Mouse (Mus musculus) gastrocnemius, adult 2 months (tissue): ENCODE results near the gene Usp2. TPM values are rescaled to one million over a fixed set of nuclear protein-coding genes. Genes with fewer than 3 reads are reported as not detected.

ENCODE experiments used
- DNase-seq: peaks from one replicate; pipeline ENCODE4 v3.0.0; 2022
- H3K27ac ChIP-seq: fragments of 200-600 bp; 2 replicates; pipeline ENCODE4 v1.8.1; 2022; ENCODE audit warnings: mild to moderate bottlenecking
- H3K4me3 ChIP-seq: fragments of 200-600 bp; 2 replicates; pipeline ENCODE4 v1.8.1; 2022; ENCODE audit warnings: mild to moderate bottlenecking, moderate library complexity
- CTCF ChIP-seq: fragments of 200-600 bp; IDR thresholded peaks from 2 replicates; pipeline ENCODE4 v1.8.1; 2022; ENCODE audit warnings: antibody characterized with exemption, mild to moderate bottlenecking, moderate library complexity
- intact Hi-C: fragments of 180-260 bp; cut with DNase I; formaldehyde crosslinking; loops from one replicate; pipeline ENCODE4 v1.15.1; 2025
- total RNA-seq, 2 experiments: library from RNA; stranded (reverse); gene quantifications; 2 replicates each; pipeline ENCODE4 v1.2.3; 2021

Gene Usp2
- total RNA-seq, 2 experiments from 2014 or later, result 223 to 228 TPM

DNA sequence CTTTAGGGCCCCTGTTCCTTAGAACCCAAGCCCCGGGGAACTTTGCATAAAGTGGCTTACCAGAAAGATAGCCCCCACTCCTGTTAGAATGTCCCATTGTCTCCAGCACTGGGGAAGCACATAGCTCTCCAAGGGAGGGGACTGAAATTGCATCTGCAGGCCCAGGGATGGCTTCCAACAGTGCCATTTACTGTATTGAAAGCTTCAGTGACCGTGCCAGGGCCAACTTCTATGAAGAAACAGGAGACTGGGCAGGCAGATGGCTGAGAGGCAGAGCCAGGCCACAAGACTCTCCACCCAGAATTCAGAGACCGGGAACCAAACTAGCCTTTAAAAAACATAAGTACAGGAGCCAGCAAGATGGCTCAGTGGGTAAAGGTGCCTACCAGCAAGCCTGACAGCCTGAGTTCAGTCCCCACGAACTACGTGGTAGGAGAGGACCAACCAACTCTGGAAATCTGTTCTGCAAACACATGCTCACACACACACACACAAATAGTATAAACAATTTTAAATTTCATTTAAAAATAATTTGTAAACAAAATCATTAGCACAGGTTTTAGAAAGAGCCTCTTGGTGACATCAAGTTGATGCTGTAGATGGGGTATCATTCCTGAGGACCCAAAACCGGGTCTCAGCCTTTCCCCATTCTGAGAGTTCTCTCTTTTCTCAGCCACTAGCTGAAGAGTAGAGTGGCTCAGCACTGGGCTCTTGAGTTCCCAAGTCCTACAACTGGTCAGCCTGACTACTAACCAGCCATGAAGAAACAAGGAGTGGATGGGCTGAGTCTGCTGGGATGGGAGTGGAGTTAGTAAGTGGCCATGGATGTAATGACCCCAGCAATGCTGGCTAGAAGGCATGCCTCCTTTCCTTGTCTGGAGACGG lies 25.1 kb upstream of the Usp2 start:
- intact Hi-C loops, result no loop called here
- H3K4me3 ChIP-seq, result no peak overlapping the region
- 0 out of 2 replicates have a peak overlapping the region, but pooled peaks have one; percentile 1 for H3K27ac ChIP-seq
- TF ChIP-seq CTCF, result no peak
- DNase-seq, result peak; percentile 47

DNA sequence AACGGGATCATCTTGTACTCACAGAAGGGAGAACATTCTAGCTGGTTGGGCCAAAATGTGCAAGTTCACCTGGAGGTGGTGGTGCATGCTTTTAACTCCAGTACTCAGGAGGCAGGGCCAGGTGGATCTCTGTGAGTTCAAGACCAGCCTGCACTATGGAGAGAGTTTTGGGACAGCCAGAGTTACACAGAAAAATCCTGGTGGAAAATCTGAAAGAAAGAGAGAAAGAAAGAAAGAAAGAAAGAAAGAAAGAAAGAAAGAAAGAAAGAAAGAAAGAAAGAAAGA lies 24.5 kb upstream of the Usp2 start:
- no peak for TF ChIP-seq CTCF
- intact Hi-C loops, result no loop called here
- Histone ChIP-seq H3K4me3 (no peak overlapping the region), H3K27ac (no peak overlapping the region)
- DNase-seq, result no peak

DNA sequence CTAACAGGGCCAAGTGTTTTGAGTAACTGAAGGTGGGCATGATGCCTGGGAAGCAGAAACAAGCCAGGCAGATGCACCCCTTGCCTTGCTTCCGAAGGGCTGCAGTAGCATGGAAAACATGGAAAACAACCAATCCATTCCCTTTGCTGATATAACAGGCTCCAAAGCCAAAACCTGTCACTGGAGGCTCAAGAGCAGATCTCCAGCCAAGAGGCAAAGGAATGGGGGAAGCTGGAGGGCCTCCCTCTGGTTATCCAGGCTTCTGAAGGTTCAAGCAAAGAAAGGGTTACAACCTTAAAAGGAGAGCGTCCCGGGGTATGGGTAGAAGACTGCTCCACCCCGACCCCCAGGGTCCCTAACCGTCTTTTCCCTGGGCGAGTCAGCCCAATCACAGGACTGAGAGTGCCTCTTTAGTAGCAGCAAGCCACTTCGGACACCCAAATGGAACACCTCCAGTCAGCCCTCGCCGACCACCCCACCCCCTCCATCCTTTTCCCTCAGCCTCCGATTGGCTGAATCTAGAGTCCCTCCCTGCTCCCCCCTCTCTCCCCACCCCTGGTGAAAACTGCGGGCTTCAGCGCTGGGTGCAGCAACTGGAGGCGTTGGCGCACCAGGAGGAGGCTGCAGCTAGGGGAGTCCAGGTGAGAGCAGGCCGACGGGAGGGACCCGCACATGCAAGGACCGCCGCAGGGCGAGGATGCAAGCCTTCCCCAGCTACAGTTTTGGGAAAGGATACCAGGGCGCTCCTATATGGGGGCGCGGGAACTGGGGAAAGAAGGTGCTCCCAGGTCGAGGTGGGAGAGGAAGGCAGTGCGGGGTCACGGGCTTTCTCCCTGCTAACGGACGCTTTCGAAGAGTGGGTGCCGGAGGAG lies 23.7 kb upstream of the Usp2 start, which contains the start of gene Thy1:
Gene Thy1 (plus strand): TSS at position 549 of the 872 bp plus-strand sequence.
- peak; percentile 67 for DNase-seq
- peak within 1 kb of the TSS; percentile 69 for H3K4me3 ChIP-seq
- peak within 1 kb of the TSS; percentile 72 for H3K27ac ChIP-seq
- TF ChIP-seq CTCF, result no peak
- intact Hi-C loops, result no loop called here

DNA sequence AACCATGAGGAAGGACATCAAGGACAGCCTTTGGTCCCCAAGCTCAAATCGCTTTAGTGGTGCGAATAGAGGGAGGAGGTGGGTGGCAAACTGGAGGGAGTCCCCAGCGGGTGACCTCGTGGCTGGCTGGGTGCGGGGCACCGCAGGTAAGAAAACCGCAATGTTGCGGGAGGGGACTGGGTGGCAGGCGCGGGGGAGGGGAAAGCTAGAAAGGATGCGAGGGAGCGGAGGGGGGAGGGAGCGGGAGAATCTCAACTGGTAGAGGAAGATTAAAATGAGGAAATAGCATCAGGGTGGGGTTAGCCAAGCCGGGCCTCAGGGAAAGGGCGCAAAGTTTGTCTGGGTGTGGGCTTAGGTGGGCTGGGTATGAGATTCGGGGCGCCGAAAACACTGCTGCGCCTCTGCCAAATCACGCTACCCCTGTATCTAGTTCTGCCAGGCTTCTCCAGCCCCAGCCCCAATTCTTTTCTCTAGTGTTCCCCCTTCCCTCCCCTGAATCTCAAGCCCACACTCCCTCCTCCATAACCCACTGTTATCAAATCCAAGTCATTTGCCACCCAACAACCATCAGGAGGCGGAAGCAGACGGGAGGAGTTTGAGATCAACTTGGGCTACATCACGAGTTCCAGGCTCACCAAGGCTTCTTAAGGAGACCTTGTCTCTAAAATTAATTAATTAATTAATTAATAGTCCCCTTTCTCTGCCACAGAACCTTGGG lies 23.0 kb upstream of the Usp2 start:
- DNase-seq, result peak; percentile 36
- intact Hi-C loops, result no loop called here
- TF ChIP-seq CTCF, result no peak
- peak overlapping the region; percentile 72 for H3K27ac ChIP-seq
- H3K4me3 ChIP-seq, result peak overlapping the region; percentile 69

DNA sequence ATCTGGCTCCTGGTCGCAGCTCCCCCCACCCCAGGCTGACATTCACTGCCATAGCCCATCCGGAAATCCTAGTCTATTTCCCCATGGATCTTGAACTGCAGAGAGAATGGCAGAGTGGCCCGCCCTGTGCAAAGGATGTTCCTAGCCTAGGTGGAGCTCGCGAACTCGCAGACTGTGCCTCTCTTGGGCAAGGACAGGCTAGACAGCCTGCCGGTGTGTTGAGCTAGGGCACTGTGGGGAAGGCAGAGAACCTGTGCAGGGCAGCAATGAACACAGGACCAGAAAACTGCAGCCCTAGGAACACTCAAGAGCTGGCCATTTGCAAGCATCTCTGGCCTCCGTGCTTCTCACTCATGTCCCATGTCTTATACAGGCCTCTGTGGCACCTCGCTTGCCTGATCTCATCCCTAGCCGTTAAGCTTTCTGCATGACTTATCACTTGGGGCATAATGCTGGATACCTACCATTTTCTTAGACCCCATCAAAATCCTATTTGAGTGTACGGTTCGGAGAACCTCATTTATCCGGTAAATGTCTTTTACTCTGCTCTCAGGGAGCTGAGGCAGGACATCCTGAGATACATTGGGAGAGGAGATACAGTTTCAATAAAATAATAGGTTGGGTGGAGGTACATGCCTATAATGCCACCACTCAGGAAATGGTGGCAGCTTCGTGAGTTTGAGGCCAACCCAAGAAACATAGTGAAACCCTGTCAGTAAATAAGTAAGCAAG lies 22.2 kb upstream of the Usp2 start:
- no peak for DNase-seq
- Histone ChIP-seq H3K4me3 (peak overlapping the region; percentile 69), H3K27ac (no peak overlapping the region; the same call in 1 of the 2 replicates)
- intact Hi-C loops, result loop anchor here (5.0 kb wide), 2 partner anchors 32 to 57 kb away; no protein-coding TSS in a partner anchor
- no peak for TF ChIP-seq CTCF

DNA sequence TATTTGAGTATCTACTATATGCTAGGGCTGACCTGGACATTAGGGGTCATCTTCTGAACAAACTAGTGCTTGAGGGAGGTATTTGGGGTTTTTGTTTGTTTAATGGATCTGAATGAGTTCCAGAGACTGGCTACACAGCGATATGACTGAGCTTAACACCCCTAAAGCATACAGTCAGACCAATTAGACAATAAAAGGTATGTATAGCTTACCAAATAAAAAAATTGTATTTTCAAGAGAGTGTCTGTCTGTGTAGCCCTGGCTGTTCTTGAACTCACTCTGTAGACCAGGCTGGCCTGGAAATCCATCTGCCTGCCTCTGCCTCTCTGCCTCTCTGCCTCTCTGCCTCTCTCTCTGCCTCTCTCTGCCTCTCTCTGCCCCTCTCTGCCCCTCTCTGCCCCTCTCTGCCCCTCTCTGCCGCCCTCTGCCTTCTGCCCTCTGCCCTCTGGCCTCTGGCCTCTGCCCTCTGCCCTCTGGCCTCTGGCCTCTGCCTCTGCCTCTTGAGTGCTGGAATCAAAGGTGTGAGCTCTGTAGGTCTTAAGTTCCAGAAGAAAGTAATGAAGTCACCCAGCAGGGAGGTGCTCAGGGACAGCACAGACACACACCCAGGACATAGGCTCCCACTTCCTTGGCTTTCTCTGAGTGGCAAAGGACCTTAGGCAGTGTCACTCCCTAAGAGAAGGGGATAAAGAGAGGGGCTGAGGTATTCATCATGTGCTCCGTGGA lies 21.5 kb upstream of the Usp2 start:
- H3K27ac ChIP-seq, result no peak overlapping the region
- no peak for TF ChIP-seq CTCF
- no peak for DNase-seq
- H3K4me3 ChIP-seq, result no peak overlapping the region
- intact Hi-C loops, result loop anchor here (5.0 kb wide), 2 partner anchors 33 to 58 kb away; no protein-coding TSS in a partner anchor

DNA sequence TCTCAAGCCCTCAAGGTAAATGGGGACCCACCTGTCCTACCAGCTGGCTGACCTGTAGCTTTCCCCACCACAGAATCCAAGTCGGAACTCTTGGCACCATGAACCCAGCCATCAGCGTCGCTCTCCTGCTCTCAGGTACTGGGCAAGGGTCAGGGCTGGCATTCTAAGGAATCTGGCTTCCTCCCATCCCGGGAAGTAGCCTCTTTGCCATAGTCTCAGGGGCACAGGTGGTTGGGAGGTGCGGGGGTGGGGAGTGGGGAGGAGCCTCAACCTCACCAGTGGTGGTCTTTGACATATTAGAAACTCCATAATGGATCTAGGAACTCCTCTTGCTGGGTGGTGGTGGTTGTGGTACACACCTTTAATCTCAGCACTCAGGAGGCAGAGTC lies 20.9 kb upstream of the Usp2 start:
- intact Hi-C loops, result loop anchor here (5.0 kb wide), 2 partner anchors 34 to 59 kb away; no protein-coding TSS in a partner anchor
- H3K4me3 ChIP-seq, result no peak overlapping the region
- no peak for TF ChIP-seq CTCF
- no peak overlapping the region for H3K27ac ChIP-seq
- no peak for DNase-seq

DNA sequence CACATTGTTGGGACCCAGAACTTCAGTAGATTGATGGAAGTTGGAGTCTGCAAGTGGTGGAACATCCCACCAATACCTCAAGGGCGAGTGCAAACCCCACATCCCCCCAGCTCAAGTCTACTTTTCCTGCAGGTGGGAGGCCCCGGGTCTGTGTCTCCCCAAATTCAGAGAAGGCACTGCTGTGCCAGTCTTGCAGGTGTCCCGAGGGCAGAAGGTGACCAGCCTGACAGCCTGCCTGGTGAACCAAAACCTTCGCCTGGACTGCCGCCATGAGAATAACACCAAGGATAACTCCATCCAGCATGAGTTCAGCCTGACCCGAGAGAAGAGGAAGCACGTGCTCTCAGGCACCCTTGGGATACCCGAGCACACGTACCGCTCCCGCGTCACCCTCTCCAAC lies 20.4 kb upstream of the Usp2 start:
- no peak for TF ChIP-seq CTCF
- no peak for DNase-seq
- intact Hi-C loops, result loop anchor here (5.0 kb wide), 2 partner anchors 34 to 59 kb away; no protein-coding TSS in a partner anchor
- no peak overlapping the region for H3K4me3 ChIP-seq
- no peak overlapping the region for H3K27ac ChIP-seq

DNA sequence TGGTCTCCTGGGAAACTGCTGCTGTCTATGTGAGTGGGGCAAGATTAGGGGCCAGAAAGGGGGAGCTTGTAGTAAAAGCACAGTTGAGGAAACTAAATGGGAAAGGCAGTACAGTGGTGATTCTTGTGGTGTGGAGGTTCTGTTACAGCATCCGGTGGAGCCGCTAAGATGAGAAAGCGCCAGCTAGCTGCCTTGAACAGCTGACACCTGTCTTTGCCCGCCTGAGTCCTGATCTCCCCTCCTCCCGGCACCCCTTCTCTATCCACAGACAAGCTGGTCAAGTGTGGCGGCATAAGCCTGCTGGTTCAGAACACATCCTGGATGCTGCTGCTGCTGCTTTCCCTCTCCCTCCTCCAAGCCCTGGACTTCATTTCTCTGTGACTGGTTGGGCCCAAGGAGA lies 19.8 kb upstream of the Usp2 start:
- no peak overlapping the region for H3K4me3 ChIP-seq
- intact Hi-C loops, result loop anchor here (5.0 kb wide), 2 partner anchors 35 to 60 kb away; no protein-coding TSS in a partner anchor
- no peak for TF ChIP-seq CTCF

DNA sequence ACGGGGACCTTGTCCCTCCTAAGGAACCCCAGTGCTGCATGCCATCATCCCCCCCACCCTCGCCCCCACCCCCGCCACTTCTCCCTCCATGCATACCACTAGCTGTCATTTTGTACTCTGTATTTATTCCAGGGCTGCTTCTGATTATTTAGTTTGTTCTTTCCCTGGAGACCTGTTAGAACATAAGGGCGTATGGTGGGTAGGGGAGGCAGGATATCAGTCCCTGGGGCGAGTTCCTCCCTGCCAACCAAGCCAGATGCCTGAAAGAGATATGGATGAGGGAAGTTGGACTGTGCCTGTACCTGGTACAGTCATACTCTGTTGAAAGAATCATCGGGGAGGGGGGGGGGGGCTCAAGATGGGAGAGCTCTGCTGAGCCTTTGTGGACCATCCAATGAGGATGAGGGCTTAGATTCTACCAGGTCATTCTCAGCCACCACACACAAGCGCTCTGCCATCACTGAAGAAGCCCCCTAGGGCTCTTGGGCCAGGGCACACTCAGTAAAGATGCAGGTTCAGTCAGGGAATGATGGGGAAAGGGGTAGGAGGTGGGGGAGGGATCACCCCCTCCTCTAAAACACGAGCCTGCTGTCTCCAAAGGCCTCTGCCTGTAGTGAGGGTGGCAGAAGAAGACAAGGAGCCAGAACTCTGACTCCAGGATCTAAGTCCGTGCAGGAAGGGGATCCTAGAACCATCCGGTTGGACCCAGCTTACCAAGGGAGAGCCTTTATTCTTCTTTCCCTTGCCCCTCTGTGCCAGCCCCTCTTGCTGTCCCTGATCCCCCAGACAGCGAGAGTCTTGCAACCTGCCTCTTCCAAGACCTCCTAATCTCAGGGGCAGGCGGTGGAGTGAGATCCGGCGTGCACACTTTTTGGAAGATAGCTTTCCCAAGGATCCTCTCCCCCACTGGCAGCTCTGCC lies 19.0 kb upstream of the Usp2 start:
- Histone ChIP-seq H3K4me3 (no peak overlapping the region), H3K27ac (no peak overlapping the region; the same call in 1 of the 2 replicates)
- intact Hi-C loops, result loop anchor here (5.0 kb wide), 2 partner anchors 36 to 61 kb away; no protein-coding TSS in a partner anchor
- no peak for TF ChIP-seq CTCF
- no peak for DNase-seq

More for the DNA sequence above, 19.8 kb upstream of the Usp2 start:
- no peak overlapping the region for H3K27ac ChIP-seq
- no peak for DNase-seq
